Mouse (Mus musculus): ENCODE data around the gene Spcs3. TPM values are rescaled to one million over a fixed set of nuclear protein-coding genes. Genes with fewer than 3 reads are reported as not detected.

Gene Spcs3
- total and polyA plus RNA-seq, 2 experiments from 2014 or later = 39.3 to 48.5 TPM

GRCm38 (mm10) chr8:54554921-54555320 is 25.1 kb upstream of the Spcs3 start:
- no peak for DNase-seq
- H3K27ac ChIP-seq (ENCODE audit: low read depth, low read length) = no peak overlapping the region
- ATAC-seq = no peak
- H3K4me2 ChIP-seq (ENCODE audit: low read depth) = no peak overlapping the region
- 78% methylated on average over 2 of the region's 2 CpGs for WGBS
- TF ChIP-seq CTCF (IDR thresholded peaks at IDR 0.05; ENCODE audit: low read depth) = no peak
- H3K4me3 ChIP-seq (ENCODE audit: low read depth, low read length) = no peak overlapping the region
- H3K4me1 ChIP-seq (ENCODE audit: insufficient read depth) = no peaks in the 10 kb centered on the region
- H3K36me3 ChIP-seq (ENCODE audit: insufficient read depth) = no peaks in the 10 kb centered on the region
- no peaks in the 10 kb centered on the region for H3K9me3 ChIP-seq (ENCODE audit: low read length)
- H3K27me3 ChIP-seq (ENCODE audit: insufficient read depth, low read length) = no peaks in the 10 kb centered on the region
- no peak overlapping the region for H3K9ac ChIP-seq

DNA sequence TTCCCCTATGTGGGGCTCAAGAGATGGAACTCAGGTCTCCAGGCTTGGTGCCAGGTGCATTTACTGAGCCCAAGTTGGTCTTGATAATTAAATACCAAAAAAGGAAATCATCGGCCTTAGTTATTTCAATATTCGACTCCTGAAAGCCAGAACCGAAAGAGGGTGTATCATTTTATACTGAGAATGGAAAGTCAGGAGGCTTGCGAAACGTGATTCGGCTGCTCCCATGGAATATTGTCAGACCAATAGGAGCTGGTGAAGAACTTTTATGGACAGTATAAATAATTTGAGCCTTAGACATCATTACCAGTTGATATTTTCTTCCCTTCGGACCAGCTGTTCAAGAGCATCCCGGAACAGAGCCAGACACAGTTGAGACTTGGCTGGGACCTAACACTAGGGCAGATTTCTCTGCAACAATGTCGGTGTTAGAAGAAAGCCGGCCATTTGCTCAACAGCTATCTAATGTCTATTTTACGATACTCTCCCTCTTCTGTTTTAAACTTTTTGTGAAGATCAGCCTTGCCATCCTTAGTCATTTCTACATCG is 20.3 kb upstream of the Spcs3 start:
- TF ChIP-seq CTCF (IDR thresholded peaks at IDR 0.05; ENCODE audit: low read depth) = no peak
- Histone ChIP-seq H3K36me3 (ENCODE audit: insufficient read depth) (no peaks in the 10 kb centered on the region), H3K4me2 (ENCODE audit: low read depth) (no peak overlapping the region), H3K9ac (no peak overlapping the region), H3K4me1 (ENCODE audit: insufficient read depth) (no peaks in the 10 kb centered on the region), H3K4me3 (ENCODE audit: low read depth, low read length) (no peak overlapping the region), H3K9me3 (ENCODE audit: low read length) (no peaks in the 10 kb centered on the region), H3K27ac (ENCODE audit: low read depth, low read length) (no peak overlapping the region), H3K27me3 (ENCODE audit: insufficient read depth, low read length) (no peaks in the 10 kb centered on the region)
- DNase-seq = no peak
- 92% methylated on average over 12 of the region's 12 CpGs for WGBS
- no peak for ATAC-seq

- no peak for TF ChIP-seq CTCF (IDR thresholded peaks at IDR 0.05; ENCODE audit: low read depth)
- Histone ChIP-seq H3K36me3 (ENCODE audit: insufficient read depth) (no peaks in the 10 kb centered on the region), H3K9ac (no peak overlapping the region), H3K9me3 (ENCODE audit: low read length) (no peaks in the 10 kb centered on the region), H3K27ac (ENCODE audit: low read depth, low read length) (no peak overlapping the region), H3K4me2 (ENCODE audit: low read depth) (no peak overlapping the region), H3K4me1 (ENCODE audit: insufficient read depth) (no peaks in the 10 kb centered on the region), H3K27me3 (ENCODE audit: insufficient read depth, low read length) (no peaks in the 10 kb centered on the region), H3K4me3 (ENCODE audit: low read depth, low read length) (no peak overlapping the region)
- DNase-seq (no peak), ATAC-seq (no peak)
- 66% methylated on average over 6 of the region's 6 CpGs for WGBS
Observed at GRCm38 (mm10) chr8:54548383-54548782, 18.6 kb upstream of the Spcs3 start.

- no peak for TF ChIP-seq CTCF (IDR thresholded peaks at IDR 0.05; ENCODE audit: low read depth)
- no peaks in the 10 kb centered on the region for H3K36me3 ChIP-seq (ENCODE audit: insufficient read depth)
- ATAC-seq (no peak), DNase-seq (no peak)
- H3K27me3 ChIP-seq (ENCODE audit: insufficient read depth, low read length) = no peaks in the 10 kb centered on the region
- H3K4me3 ChIP-seq (ENCODE audit: low read depth, low read length) = no peak overlapping the region
- no peak overlapping the region for H3K4me2 ChIP-seq (ENCODE audit: low read depth)
- H3K9ac ChIP-seq = no peak overlapping the region
- H3K4me1 ChIP-seq (ENCODE audit: insufficient read depth) = no peaks in the 10 kb centered on the region
- H3K27ac ChIP-seq (ENCODE audit: low read depth, low read length) = no peak overlapping the region
- H3K9me3 ChIP-seq (ENCODE audit: low read length) = no peaks in the 10 kb centered on the region
- 78% methylated on average over 1 of the region's 1 CpGs for WGBS
Observed at GRCm38 (mm10) chr8:54541331-54541730, 11.5 kb upstream of the Spcs3 start.

DNA sequence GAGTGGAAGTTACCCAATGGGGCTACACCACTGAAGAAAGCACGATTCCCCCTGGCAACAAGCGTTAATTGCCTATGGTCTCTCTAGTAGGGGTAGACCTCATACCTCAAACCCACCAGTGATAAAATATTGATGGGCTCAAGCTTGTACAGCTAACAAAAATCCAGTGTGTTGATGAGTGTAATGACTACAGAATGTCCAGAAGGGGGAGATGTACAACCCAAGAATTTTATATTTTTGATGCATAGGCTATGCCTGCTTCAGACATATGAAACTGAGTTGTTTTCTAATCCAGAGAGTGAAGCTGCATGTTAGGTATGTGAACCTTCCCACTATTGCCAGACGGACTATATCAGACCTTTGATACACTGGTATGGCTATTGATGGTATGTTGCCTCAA is 7.5 kb upstream of the Spcs3 start:
- peak; percentile 26 for DNase-seq
- H3K9me3 ChIP-seq (ENCODE audit: low read length) = no peaks in the 10 kb centered on the region
- H3K27me3 ChIP-seq (ENCODE audit: insufficient read depth, low read length) = no peaks in the 10 kb centered on the region
- no peaks in the 10 kb centered on the region for H3K36me3 ChIP-seq (ENCODE audit: insufficient read depth)
- H3K4me2 ChIP-seq (ENCODE audit: low read depth) = no peak overlapping the region
- peak; percentile 29; the same call in 1 of the 2 replicates for ATAC-seq
- H3K4me3 ChIP-seq (ENCODE audit: low read depth, low read length) = no peak overlapping the region
- WGBS = 88% methylated on average over 3 of the region's 3 CpGs
- TF ChIP-seq CTCF (IDR thresholded peaks at IDR 0.05; ENCODE audit: low read depth) = peak; percentile 55
- H3K9ac ChIP-seq = no peak overlapping the region
- H3K4me1 ChIP-seq (ENCODE audit: insufficient read depth) = no peaks in the 10 kb centered on the region
- no peak overlapping the region for H3K27ac ChIP-seq (ENCODE audit: low read depth, low read length)

DNA sequence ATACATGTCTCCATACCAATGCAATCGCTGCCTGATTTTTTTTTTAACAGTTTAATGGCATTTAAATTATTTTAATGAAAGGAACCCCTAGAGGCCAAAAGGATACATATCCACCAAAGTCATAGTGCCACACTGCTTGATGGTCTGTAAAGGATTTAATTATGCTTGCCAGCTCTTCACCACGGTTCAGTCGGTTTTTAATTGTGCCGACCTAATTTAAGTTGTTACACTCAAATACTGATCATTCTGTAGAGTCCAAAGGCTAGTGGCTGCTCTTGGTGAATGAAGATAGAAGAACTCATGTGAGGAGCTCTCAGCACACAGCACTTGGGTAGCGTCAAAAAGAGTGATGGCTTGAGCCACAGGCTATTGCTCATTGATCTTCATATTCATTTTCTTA is 5.4 kb upstream of the Spcs3 start:
- no peak for TF ChIP-seq CTCF (IDR thresholded peaks at IDR 0.05; ENCODE audit: low read depth)
- DNase-seq = no peak
- Histone ChIP-seq H3K9me3 (ENCODE audit: low read length) (no peaks in the 10 kb centered on the region), H3K4me3 (ENCODE audit: low read depth, low read length) (no peak overlapping the region), H3K27ac (ENCODE audit: low read depth, low read length) (no peak overlapping the region), H3K4me1 (ENCODE audit: insufficient read depth) (no peaks in the 10 kb centered on the region), H3K9ac (no peak overlapping the region), H3K4me2 (ENCODE audit: low read depth) (no peak overlapping the region), H3K36me3 (ENCODE audit: insufficient read depth) (no peaks in the 10 kb centered on the region), H3K27me3 (ENCODE audit: insufficient read depth, low read length) (no peaks in the 10 kb centered on the region)
- ATAC-seq = no peak
- WGBS = 74% methylated on average over 5 of the region's 5 CpGs

DNA sequence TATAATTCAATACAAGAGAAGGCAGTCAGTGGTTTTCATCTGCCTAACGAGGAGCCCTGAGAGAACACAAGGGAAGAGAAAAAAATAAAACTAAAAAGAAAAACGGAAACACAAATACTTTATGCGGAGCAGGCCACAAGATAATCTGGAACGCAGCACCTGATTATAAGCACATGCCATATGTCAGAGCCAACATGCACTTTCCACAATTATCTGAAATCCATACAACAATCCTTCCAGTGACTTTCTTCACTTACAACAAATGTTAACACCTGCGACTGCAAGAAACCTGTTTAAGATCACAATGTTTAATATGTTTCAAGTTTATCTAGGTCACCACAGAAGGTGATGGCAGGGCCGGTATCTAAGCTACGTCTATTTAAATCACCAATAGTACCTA is 1.2 kb downstream of the Spcs3 start:
- H3K4me3 ChIP-seq (ENCODE audit: low read depth, low read length) = peak overlapping the region; percentile 97
- no peaks in the 10 kb centered on the region for H3K9me3 ChIP-seq (ENCODE audit: low read length)
- H3K27me3 ChIP-seq (ENCODE audit: insufficient read depth, low read length) = no peaks in the 10 kb centered on the region
- TF ChIP-seq CTCF (IDR thresholded peaks at IDR 0.05; ENCODE audit: low read depth) = no peak
- peak overlapping the region; percentile 64 for H3K4me2 ChIP-seq (ENCODE audit: low read depth)
- H3K36me3 ChIP-seq (ENCODE audit: insufficient read depth) = peaks cover 7% of the 10 kb centered on the region; the same call in 1 of the 2 replicates
- H3K9ac ChIP-seq = peak overlapping the region; percentile 90
- ATAC-seq = no peak
- H3K4me1 ChIP-seq (ENCODE audit: insufficient read depth) = no peaks in the 10 kb centered on the region; the same call in 1 of the 2 replicates
- DNase-seq = no peak
- no peak overlapping the region for H3K27ac ChIP-seq (ENCODE audit: low read depth, low read length)
- WGBS = 41% methylated on average over 7 of the region's 7 CpGs
